Mouse (Mus musculus): ENCODE measurements at regions not wholly inside any gene's neighbourhood (a gene's known extent, or its start where the extent isn't known, plus 50 kb on each side); places are given as distances from the start of the nearest gene placed in this dataset.
A peak's percentile ranks its signal among the peaks of the same experiment; 100 is the strongest.

- Histone ChIP-seq H3K4me3 (no peak overlapping the region), H3ac (ENCODE audit: control insufficient read depth, insufficient read length) (no peak overlapping the region), H3K27me3 (ENCODE audit: control insufficient read depth, insufficient read depth, insufficient read length) (no peaks in the 10 kb centered on the region), H3K36me3 (ENCODE audit: control insufficient read depth, insufficient read depth) (no peaks in the 10 kb centered on the region), H3K4me2 (ENCODE audit: low read depth) (peak overlapping the region; percentile 65), H3K79me2 (ENCODE audit: control insufficient read depth, insufficient read depth) (no peaks in the 10 kb centered on the region)
- no peak for TF ChIP-seq SRF (IDR thresholded peaks at IDR 0.05; ENCODE audit: control insufficient read depth, insufficient read length, low read depth)
- peak in 1 of 3 experiments; percentile 17 for TF ChIP-seq MYOD1 (IDR thresholded peaks at IDR 0.05; ENCODE audit: control insufficient read depth in 1 of 3, insufficient read length in 2 of 3, low read depth in 2 of 3)
- TF ChIP-seq E2F4 (IDR thresholded peaks at IDR 0.05; ENCODE audit: insufficient read depth): no peak
- TF ChIP-seq MYOG (IDR thresholded peaks at IDR 0.05; ENCODE audit: control insufficient read depth in 1 of 3, insufficient read depth in 1 of 3, insufficient read length in 2 of 3, low read depth in 2 of 3): no peak
- no peak for TF ChIP-seq REST (IDR thresholded peaks at IDR 0.05; ENCODE audit: insufficient read depth, insufficient read length)
- peak; percentile 35 for TF ChIP-seq USF1 (IDR thresholded peaks at IDR 0.05; ENCODE audit: low read depth)
- TF ChIP-seq POLR2A (IDR thresholded peaks at IDR 0.05; ENCODE audit: insufficient read length, low read depth): no peak
These were observed 66.0 kb downstream of the Cops8 start for GRCm38 (mm10) chr1:90668787-90669186.

GRCm38 (mm10) chr1:90669237-90669636 lies 66.5 kb downstream of the Cops8 start:
- Histone ChIP-seq H3K4me3 (no peak overlapping the region), H3K27me3 (ENCODE audit: control insufficient read depth, insufficient read depth, insufficient read length) (no peaks in the 10 kb centered on the region)
- TF ChIP-seq CEBPB (IDR thresholded peaks at IDR 0.05; ENCODE audit: insufficient read depth, poor library complexity, severe bottlenecking): no peak
- TF ChIP-seq POLR2A (IDR thresholded peaks at IDR 0.05; ENCODE audit: insufficient read length, low read depth): no peak
- TF ChIP-seq MYOD1 (IDR thresholded peaks at IDR 0.05; ENCODE audit: control insufficient read depth in 1 of 3, insufficient read length in 2 of 3, low read depth in 2 of 3): no peak
- no peak for TF ChIP-seq TCF12 (IDR thresholded peaks at IDR 0.05; ENCODE audit: insufficient read depth, poor library complexity, severe bottlenecking)

GRCm38 (mm10) chr1:90670346-90670745 lies 67.6 kb downstream of the Cops8 start:
- no peak for TF ChIP-seq TCF3 (IDR thresholded peaks at IDR 0.05; ENCODE audit: insufficient read length, low read depth)
- peak in 2 of 3 experiments; percentile 0 to 30 for TF ChIP-seq MYOD1 (IDR thresholded peaks at IDR 0.05; ENCODE audit: control insufficient read depth in 1 of 3, insufficient read length in 2 of 3, low read depth in 2 of 3)
- no peak for TF ChIP-seq POLR2AphosphoS2 (IDR thresholded peaks at IDR 0.05; ENCODE audit: insufficient read length, low read depth)
- no peak overlapping the region for H3K4me3 ChIP-seq
- no peaks in the 10 kb centered on the region for H3K27me3 ChIP-seq (ENCODE audit: control insufficient read depth, insufficient read depth, insufficient read length)

More at GRCm38 (mm10) chr1:90669237-90669636, 66.5 kb downstream of the Cops8 start:
- Histone ChIP-seq H3ac (ENCODE audit: control insufficient read depth, insufficient read length) (no peak overlapping the region), H3K36me3 (ENCODE audit: control insufficient read depth, insufficient read depth) (no peaks in the 10 kb centered on the region), H3K79me2 (ENCODE audit: control insufficient read depth, insufficient read depth) (no peaks in the 10 kb centered on the region), H3K4me2 (ENCODE audit: low read depth) (peak overlapping the region; percentile 65)

GRCm38 (mm10) chr1:90673751-90674150 lies 71.0 kb downstream of the Cops8 start:
- TF ChIP-seq POLR2A (IDR thresholded peaks at IDR 0.05; ENCODE audit: insufficient read length, low read depth): no peak
- no peak for TF ChIP-seq TCF12 (IDR thresholded peaks at IDR 0.05; ENCODE audit: insufficient read depth, poor library complexity, severe bottlenecking)
- no peak for TF ChIP-seq TCF3 (IDR thresholded peaks at IDR 0.05; ENCODE audit: insufficient read length, low read depth)
- TF ChIP-seq POLR2AphosphoS2 (IDR thresholded peaks at IDR 0.05; ENCODE audit: insufficient read length, low read depth): no peak
- no peak for TF ChIP-seq REST (IDR thresholded peaks at IDR 0.05; ENCODE audit: insufficient read depth, insufficient read length)
- TF ChIP-seq MYOG (IDR thresholded peaks at IDR 0.05; ENCODE audit: control insufficient read depth in 1 of 3, insufficient read depth in 1 of 3, insufficient read length in 2 of 3, low read depth in 2 of 3): no peak
- TF ChIP-seq E2F4 (IDR thresholded peaks at IDR 0.05; ENCODE audit: insufficient read depth): no peak
- no peak for TF ChIP-seq CEBPB (IDR thresholded peaks at IDR 0.05; ENCODE audit: insufficient read depth, poor library complexity, severe bottlenecking)
- no peak for TF ChIP-seq MAX (IDR thresholded peaks at IDR 0.05; ENCODE audit: low read depth)
- TF ChIP-seq USF1 (IDR thresholded peaks at IDR 0.05; ENCODE audit: low read depth): no peak
- H3K79me2 ChIP-seq (ENCODE audit: control insufficient read depth, insufficient read depth): no peaks in the 10 kb centered on the region
- no peak overlapping the region for H3ac ChIP-seq (ENCODE audit: control insufficient read depth, insufficient read length)
- H3K4me2 ChIP-seq (ENCODE audit: low read depth): no peak overlapping the region
- H3K4me3 ChIP-seq: no peak overlapping the region
- no peaks in the 10 kb centered on the region for H3K36me3 ChIP-seq (ENCODE audit: control insufficient read depth, insufficient read depth)
- no peaks in the 10 kb centered on the region for H3K27me3 ChIP-seq (ENCODE audit: control insufficient read depth, insufficient read depth, insufficient read length)

More at GRCm38 (mm10) chr1:90670346-90670745, 67.6 kb downstream of the Cops8 start:
- H3ac ChIP-seq (ENCODE audit: control insufficient read depth, insufficient read length): no peak overlapping the region
- no peaks in the 10 kb centered on the region for H3K79me2 ChIP-seq (ENCODE audit: control insufficient read depth, insufficient read depth)
- no peaks in the 10 kb centered on the region for H3K36me3 ChIP-seq (ENCODE audit: control insufficient read depth, insufficient read depth)
- H3K4me2 ChIP-seq (ENCODE audit: low read depth): no peak overlapping the region

GRCm38 (mm10) chr1:90676192-90677006 lies 73.6 kb downstream of the Cops8 start:
- TF ChIP-seq E2F4 (IDR thresholded peaks at IDR 0.05; ENCODE audit: insufficient read depth): no peak
- TF ChIP-seq CEBPB (IDR thresholded peaks at IDR 0.05; ENCODE audit: insufficient read depth, poor library complexity, severe bottlenecking): 0 out of 2 replicates have a peak, but pooled peaks have one; percentile 7
- no peak for TF ChIP-seq MAX (IDR thresholded peaks at IDR 0.05; ENCODE audit: low read depth)
- TF ChIP-seq TCF12 (IDR thresholded peaks at IDR 0.05; ENCODE audit: insufficient read depth, poor library complexity, severe bottlenecking): peak; percentile 7
- TF ChIP-seq MYOD1 (IDR thresholded peaks at IDR 0.05; ENCODE audit: control insufficient read depth in 1 of 3, insufficient read length in 2 of 3, low read depth in 2 of 3): peak in 2 of 3 experiments; percentile 69 to 72
- no peak for TF ChIP-seq REST (IDR thresholded peaks at IDR 0.05; ENCODE audit: insufficient read depth, insufficient read length)
- no peak for TF ChIP-seq POLR2AphosphoS2 (IDR thresholded peaks at IDR 0.05; ENCODE audit: insufficient read length, low read depth)
- TF ChIP-seq POLR2A (IDR thresholded peaks at IDR 0.05; ENCODE audit: insufficient read length, low read depth): no peak
- TF ChIP-seq MYOG (IDR thresholded peaks at IDR 0.05; ENCODE audit: control insufficient read depth in 1 of 3, insufficient read depth in 1 of 3, insufficient read length in 2 of 3, low read depth in 2 of 3): peak in 1 of 3 experiments; percentile 47
- Histone ChIP-seq H3K36me3 (ENCODE audit: control insufficient read depth, insufficient read depth) (no peaks in the 10 kb centered on the region), H3K79me2 (ENCODE audit: control insufficient read depth, insufficient read depth) (no peaks in the 10 kb centered on the region), H3K27me3 (ENCODE audit: control insufficient read depth, insufficient read depth, insufficient read length) (no peaks in the 10 kb centered on the region), H3ac (ENCODE audit: control insufficient read depth, insufficient read length) (no peak overlapping the region), H3K4me2 (ENCODE audit: low read depth) (peak overlapping the region; percentile 84), H3K4me3 (no peak overlapping the region)
